Mouse (Mus musculus) kidney, adult 2 months (tissue): ENCODE results near the gene Atp8b3. TPM values are rescaled to one million over a fixed set of nuclear protein-coding genes. Genes with fewer than 3 reads are reported as not detected.

Experiments
- DNase-seq: peaks from one replicate; pipeline ENCODE4 v3.0.0; 2021
- H3K27ac ChIP-seq: fragments of 200-500 bp; 2 replicates; pipeline ENCODE4 v1.5.1; 2012; ENCODE audit warnings: low read depth, low read length, control low read depth, inconsistent platforms; ENCODE audit not compliant: insufficient read depth
- H3K27me3 ChIP-seq: fragments of 200-500 bp; replicated peaks from 2 replicates; pipeline ENCODE4 v1.6.1; 2012; ENCODE audit warnings: mild to moderate bottlenecking, moderate library complexity, low read length, inconsistent platforms; ENCODE audit not compliant: control insufficient read depth, insufficient read depth
- H3K36me3 ChIP-seq: fragments of 200-500 bp; 2 replicates; pipeline ENCODE4 v1.6.1; 2012; ENCODE audit warnings: mild to moderate bottlenecking, moderate library complexity, low read length, inconsistent platforms; ENCODE audit not compliant: control insufficient read depth, insufficient read depth
- H3K4me1 ChIP-seq: fragments of 200-500 bp; 2 replicates; pipeline ENCODE4 v1.6.1; 2011; ENCODE audit warnings: low read length; ENCODE audit not compliant: control insufficient read depth, insufficient read depth
- H3K4me3 ChIP-seq: fragments of 200-500 bp; 2 replicates; pipeline ENCODE4 v1.5.1; 2011; ENCODE audit warnings: mild to moderate bottlenecking, low read depth, low read length, control low read depth; ENCODE audit not compliant: insufficient read depth
- CTCF ChIP-seq: fragments of 200-500 bp; conservative IDR thresholded peaks from 2 replicates; pipeline ENCODE4 v1.5.1; 2011; ENCODE audit warnings: low read depth, mild to moderate bottlenecking, control low read depth, low read length, moderate library complexity, mixed read lengths; ENCODE audit not compliant: insufficient read depth, insufficient read length
- POLR2A ChIP-seq: fragments of 200-500 bp; IDR thresholded peaks from one replicate; pipeline ENCODE4 v1.6.1; 2011; ENCODE audit warnings: low read depth, low read length, control low read depth
- WGBS: fragments of 180-500 bp; shearing (Covaris S2); methylation state at CpG from one replicate; pipeline ENCODE4 v1.1.7; 2018; 5-methylcytosine and 5-hydroxymethylcytosine counted together
- polyA plus RNA-seq: library from polyadenylated mRNA; depleted of rRNA; stranded (reverse); fragments of >200 nt; gene quantifications from 2 replicates; pipeline ENCODE4 v1.2.3, GENCODE M21; 2012

Gene Atp8b3
- polyA plus RNA-seq, 1 experiment: 0.17 TPM

GRCm38 (mm10) chr10:80513739-80514138 lies 25.2 kb downstream of the Atp8b3 start:
- Histone ChIP-seq H3K27ac (no peak overlapping the region), H3K27me3 (no peaks in the 10 kb centered on the region), H3K36me3 (no peaks in the 10 kb centered on the region), H3K4me3 (no peak overlapping the region), H3K4me1 (no peaks in the 10 kb centered on the region)
- WGBS: 12% methylated on average over 19 of the region's 19 CpGs
- no peak for TF ChIP-seq POLR2A
- TF ChIP-seq CTCF: no peak
- no peak for DNase-seq

- no peaks in the 10 kb centered on the region for H3K4me1 ChIP-seq
- H3K36me3 ChIP-seq: no peaks in the 10 kb centered on the region
- H3K27me3 ChIP-seq: no peaks in the 10 kb centered on the region
- 41% methylated on average over 10 of the region's 10 CpGs for WGBS
- H3K4me3 ChIP-seq: no peak overlapping the region
- no peak overlapping the region for H3K27ac ChIP-seq
- TF ChIP-seq POLR2A: no peak
- TF ChIP-seq CTCF: no peak
- DNase-seq: no peak
Measured at GRCm38 (mm10) chr10:80510273-80510660, 28.7 kb downstream of the Atp8b3 start.

GRCm38 (mm10) chr10:80509412-80510272 lies 29.3 kb downstream of the Atp8b3 start:
- peak; percentile 81 for DNase-seq
- no peaks in the 10 kb centered on the region for H3K36me3 ChIP-seq
- 8% methylated on average over 20 of the region's 20 CpGs for WGBS

GRCm38 (mm10) chr10:80506222-80506621 lies 32.7 kb downstream of the Atp8b3 start:
- H3K27ac ChIP-seq: no peak overlapping the region
- H3K4me1 ChIP-seq: no peaks in the 10 kb centered on the region
- no peak overlapping the region for H3K4me3 ChIP-seq
- H3K27me3 ChIP-seq: peaks cover 3% of the 10 kb centered on the region
- peak; percentile 60 for DNase-seq
- under 1% methylated on average over 11 of the region's 11 CpGs for WGBS
- H3K36me3 ChIP-seq: no peaks in the 10 kb centered on the region
- peak; percentile 81 for TF ChIP-seq CTCF
- TF ChIP-seq POLR2A: no peak

More at GRCm38 (mm10) chr10:80509412-80510272, 29.3 kb downstream of the Atp8b3 start:
- Histone ChIP-seq H3K4me1 (no peaks in the 10 kb centered on the region), H3K27me3 (no peaks in the 10 kb centered on the region), H3K27ac (no peak overlapping the region), H3K4me3 (peak overlapping the region; percentile 45)
- TF ChIP-seq POLR2A: no peak
- TF ChIP-seq CTCF: peak; percentile 96

- peaks cover 3% of the 10 kb centered on the region for H3K27me3 ChIP-seq
- no peak overlapping the region for H3K27ac ChIP-seq
- no peak for DNase-seq
- WGBS: 4% methylated on average over 8 of the region's 9 CpGs
- H3K36me3 ChIP-seq: no peaks in the 10 kb centered on the region
- no peaks in the 10 kb centered on the region for H3K4me1 ChIP-seq
- TF ChIP-seq CTCF (no peak), POLR2A (no peak)
- no peak overlapping the region for H3K4me3 ChIP-seq
Measured at GRCm38 (mm10) chr10:80504724-80505123, 34.2 kb downstream of the Atp8b3 start.

- no peak overlapping the region for H3K4me3 ChIP-seq
- peaks cover 3% of the 10 kb centered on the region for H3K27me3 ChIP-seq
- H3K27ac ChIP-seq: no peak overlapping the region
- no peaks in the 10 kb centered on the region for H3K4me1 ChIP-seq
- no peaks in the 10 kb centered on the region for H3K36me3 ChIP-seq
- no peak for TF ChIP-seq CTCF
- no peak for TF ChIP-seq POLR2A
- DNase-seq: peak; percentile 28
- WGBS: 19% methylated on average over 27 of the region's 27 CpGs
Measured at GRCm38 (mm10) chr10:80503599-80504220, 35.2 kb downstream of the Atp8b3 start.

GRCm38 (mm10) chr10:80502819-80503314 lies 36.1 kb downstream of the Atp8b3 start:
- no peak for DNase-seq
- Histone ChIP-seq H3K4me3 (no peak overlapping the region), H3K27ac (no peak overlapping the region), H3K4me1 (no peaks in the 10 kb centered on the region), H3K36me3 (no peaks in the 10 kb centered on the region), H3K27me3 (peaks cover 3% of the 10 kb centered on the region)
- WGBS: 18% methylated on average over 22 of the region's 22 CpGs
- no peak for TF ChIP-seq CTCF
- no peak for TF ChIP-seq POLR2A
